Mouse (Mus musculus): ENCODE measurements at regions not wholly inside any gene's neighbourhood (a gene's known extent, or its start where the extent isn't known, plus 50 kb on each side); places are given as distances from the start of the nearest gene placed in this dataset.
A peak's percentile ranks its signal among the peaks of the same experiment; 100 is the strongest.

- Histone ChIP-seq H3K36me3 (ENCODE audit: control insufficient read depth, insufficient read depth, low read length, poor library complexity, severe bottlenecking) (no peaks in the 10 kb centered on the region), H3K27ac (ENCODE audit: insufficient read depth, low read depth, low read length, poor library complexity, severe bottlenecking) (no peak overlapping the region), H3K4me1 (ENCODE audit: control insufficient read depth in 2 of 2, insufficient read depth in 2 of 2, low read length in 2 of 2, poor library complexity in 1 of 2) (peaks cover 1 to 10% of the 10 kb centered on the region in 2 experiments; a peak in 2 of 4 replicates), H3K4me3 (ENCODE audit: insufficient read depth in 1 of 2, low read depth in 1 of 2, low read length in 2 of 2, poor library complexity in 1 of 2, severe bottlenecking in 1 of 2) (no peak overlapping the region), H3K9ac (ENCODE audit: insufficient read depth, low read depth, low read length, poor library complexity, severe bottlenecking) (no peak overlapping the region; the same call in 1 of the 2 replicates), H3K9me3 (ENCODE audit: control insufficient read depth, insufficient read depth, low read depth, low read length) (no peaks in the 10 kb centered on the region)
- DNase-seq (ENCODE audit: low read depth, low spot score), result no peak
- in situ Hi-C loops (cut with MboI; ENCODE audit: low sequenced_read_pairs in 2 of 2, unreplicated experiment in 2 of 2), result no loop called here
- no peak for TF ChIP-seq MAFK (IDR thresholded peaks at IDR 0.05; ENCODE audit: insufficient read depth, low read depth, low read length)
- no peak for TF ChIP-seq ZNF384 (IDR thresholded peaks at IDR 0.05; ENCODE audit: low read depth, low read length)
- TF ChIP-seq ZC3H11A (IDR thresholded peaks at IDR 0.05; ENCODE audit: borderline replicate concordance, low read depth, low read length), result no peak
- TF ChIP-seq HCFC1 (IDR thresholded peaks at IDR 0.05; ENCODE audit: borderline replicate concordance, insufficient read depth, low read length), result no peak
- no peak for TF ChIP-seq CHD2 (IDR thresholded peaks at IDR 0.05; ENCODE audit: low read depth, low read length)
These were observed 51.2 kb upstream of the Kdm7a start for GRCm38 (mm10) chr6:39257667-39258395.

DNA sequence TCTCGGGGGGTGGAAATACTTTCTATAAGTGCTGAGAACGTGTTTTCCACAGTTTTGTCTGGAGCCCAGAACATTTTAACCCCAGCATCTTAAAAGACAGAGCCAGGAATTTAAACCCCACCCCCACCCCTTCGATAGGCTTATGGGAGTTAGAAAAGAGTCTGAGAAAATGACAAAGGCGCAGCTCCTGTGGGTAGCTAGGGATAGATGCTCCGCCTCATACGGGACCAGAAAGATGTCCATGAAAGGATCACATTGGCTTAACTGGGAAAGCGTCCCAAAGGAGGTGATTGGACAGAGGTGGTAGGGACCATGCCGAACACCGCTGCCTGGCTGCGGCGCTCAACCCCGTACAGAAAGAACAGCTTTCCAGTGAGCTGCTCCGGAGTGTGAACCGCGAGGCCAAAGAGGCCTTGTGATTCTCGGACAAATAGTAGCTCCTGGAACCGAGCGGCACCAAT lies 50.6 kb upstream of the Kdm7a start:
- Histone ChIP-seq H3K27ac (ENCODE audit: insufficient read depth, low read depth, low read length, poor library complexity, severe bottlenecking) (peak overlapping the region; percentile 27; the same call in 1 of the 2 replicates), H3K9ac (ENCODE audit: insufficient read depth, low read depth, low read length, poor library complexity, severe bottlenecking) (peak overlapping the region; percentile 24), H3K4me3 (ENCODE audit: insufficient read depth in 1 of 2, low read depth in 1 of 2, low read length in 2 of 2, poor library complexity in 1 of 2, severe bottlenecking in 1 of 2) (peak overlapping the region; percentile 58 to 61), H3K4me1 (ENCODE audit: control insufficient read depth in 2 of 2, insufficient read depth in 2 of 2, low read length in 2 of 2, poor library complexity in 1 of 2) (peaks cover 0 to 8% of the 10 kb centered on the region in 2 experiments; a peak in 1 of 4 replicates), H3K9me3 (ENCODE audit: control insufficient read depth, insufficient read depth, low read depth, low read length) (no peaks in the 10 kb centered on the region), H3K36me3 (ENCODE audit: control insufficient read depth, insufficient read depth, low read length, poor library complexity, severe bottlenecking) (no peaks in the 10 kb centered on the region)
- no peak for DNase-seq (ENCODE audit: low read depth, low spot score)
- no peak for TF ChIP-seq MAFK (IDR thresholded peaks at IDR 0.05; ENCODE audit: insufficient read depth, low read depth, low read length)
- no peak for TF ChIP-seq CHD2 (IDR thresholded peaks at IDR 0.05; ENCODE audit: low read depth, low read length)
- no peak for TF ChIP-seq ZC3H11A (IDR thresholded peaks at IDR 0.05; ENCODE audit: borderline replicate concordance, low read depth, low read length)
- in situ Hi-C loops (cut with MboI; ENCODE audit: low sequenced_read_pairs in 2 of 2, unreplicated experiment in 2 of 2), result no loop called here

GRCm38 (mm10) chr6:39256304-39257103 lies 49.9 kb upstream of the Kdm7a start:
- Histone ChIP-seq H3K9ac (ENCODE audit: insufficient read depth, low read depth, low read length, poor library complexity, severe bottlenecking) (peak overlapping the region; percentile 2), H3K4me3 (ENCODE audit: insufficient read depth in 1 of 2, low read depth in 1 of 2, low read length in 2 of 2, poor library complexity in 1 of 2, severe bottlenecking in 1 of 2) (peak overlapping the region; percentile 58 to 61), H3K36me3 (ENCODE audit: control insufficient read depth, insufficient read depth, low read length, poor library complexity, severe bottlenecking) (no peaks in the 10 kb centered on the region), H3K4me1 (ENCODE audit: control insufficient read depth in 2 of 2, insufficient read depth in 2 of 2, low read length in 2 of 2, poor library complexity in 1 of 2) (peaks cover 0 to 5% of the 10 kb centered on the region in 2 experiments; a peak in 1 of 4 replicates), H3K9me3 (ENCODE audit: control insufficient read depth, insufficient read depth, low read depth, low read length) (no peaks in the 10 kb centered on the region), H3K27ac (ENCODE audit: insufficient read depth, low read depth, low read length, poor library complexity, severe bottlenecking) (peak overlapping the region; percentile 27; the same call in 1 of the 2 replicates)
- in situ Hi-C loops (cut with MboI; ENCODE audit: low sequenced_read_pairs in 2 of 2, unreplicated experiment in 2 of 2), result no loop called here
- no peak for DNase-seq (ENCODE audit: low read depth, low spot score)
- TF ChIP-seq CHD2 (IDR thresholded peaks at IDR 0.05; ENCODE audit: low read depth, low read length), result no peak
- no peak for TF ChIP-seq ZC3H11A (IDR thresholded peaks at IDR 0.05; ENCODE audit: borderline replicate concordance, low read depth, low read length)
- TF ChIP-seq ZNF384 (IDR thresholded peaks at IDR 0.05; ENCODE audit: low read depth, low read length), result no peak
- TF ChIP-seq MAFK (IDR thresholded peaks at IDR 0.05; ENCODE audit: insufficient read depth, low read depth, low read length), result no peak
- no peak for TF ChIP-seq HCFC1 (IDR thresholded peaks at IDR 0.05; ENCODE audit: borderline replicate concordance, insufficient read depth, low read length)

Measured in ES-E14 (cell line).